In genomic region chr11:62731311-62732021, GRCm38 (mm10) we compare ENCODE assay signal across 9 mouse cellular contexts. TPM values are rescaled to one million over a fixed set of nuclear protein-coding genes. Genes with fewer than 3 reads are reported as not detected.
DNase-seq lines count a peak whose midpoint lies in the region; ATAC-seq and TF ChIP-seq lines count a peak whose summit lies in the region.
"Had no signal": no experiment of that assay in that cellular context is flagged by ENCODE, and none has a peak within 500 bp of the region (broad histone marks: within the 10 kb centered on the region; RNA-seq: fewer than 3 reads in every experiment).

Zfp287 (minus strand) TSS chr11:62731905.

- under 1% methylated on average over 48 of the region's 48 CpGs for WGBS in forebrain, embryonic 10.5 days
- WGBS in heart, embryonic 15.5 days = under 1% methylated on average over 48 of the region's 48 CpGs
- WGBS in liver, embryonic 12.5 days (ENCODE audit: insufficient replicate concordance) = 2% methylated on average over 48 of the region's 48 CpGs
- under 1% methylated on average over 48 of the region's 48 CpGs for WGBS in stomach, embryonic 14.5 days

- H3K4me1 ChIP-seq in bone marrow macrophage, adult 2 months (ENCODE audit: control insufficient read depth, insufficient read depth, low read length) = peaks cover 11% of the 10 kb centered on the region
- H3K4me1 ChIP-seq in forebrain, embryonic 10.5 days = peaks cover 20% of the 10 kb centered on the region
- H3K4me1 ChIP-seq in heart, embryonic 15.5 days (replicated peaks) = peaks cover 7% of the 10 kb centered on the region
- H3K4me1 ChIP-seq in liver, embryonic 12.5 days = peaks cover 11% of the 10 kb centered on the region; the same call in 1 of the 2 replicates
- H3K4me1 ChIP-seq in stomach, embryonic 14.5 days (ENCODE audit: control insufficient read depth, insufficient read depth, low read length) = no peaks in the 10 kb centered on the region

- 0 out of 2 replicates have a peak, but pooled peaks cover 3% of the 10 kb centered on the region for H3K27me3 ChIP-seq in forebrain, embryonic 10.5 days (ENCODE audit: poor library complexity, severe bottlenecking)
- H3K27me3 ChIP-seq in heart, embryonic 15.5 days = no peaks in the 10 kb centered on the region; the same call in 1 of the 2 replicates
- peaks cover 35% of the 10 kb centered on the region for H3K27me3 ChIP-seq in liver, embryonic 12.5 days (replicated peaks)
- H3K27me3 ChIP-seq in stomach, embryonic 14.5 days (ENCODE audit: control insufficient read depth, insufficient read depth, low read length) = no peaks in the 10 kb centered on the region

- TF ChIP-seq POLR2A in bone marrow macrophage, adult 2 months (IDR thresholded peaks at IDR 0.05; ENCODE audit: borderline replicate concordance, low read depth, low read length) = no peak

- peak within 1 kb of the TSS; percentile 64 for H3K9ac ChIP-seq in heart, embryonic 15.5 days
- H3K9ac ChIP-seq in liver, embryonic 12.5 days = peak within 1 kb of the TSS; percentile 27; the same call in 1 of the 2 replicates
- peak within 1 kb of the TSS; percentile 61 for H3K9ac ChIP-seq in stomach, embryonic 14.5 days (replicated peaks; ENCODE audit: low read depth, low read length)

- peak within 1 kb of the TSS; percentile 66 for H3K4me3 ChIP-seq in bone marrow macrophage, adult 2 months (ENCODE audit: insufficient read depth, low read length)
- peak within 1 kb of the TSS; percentile 79 for H3K4me3 ChIP-seq in forebrain, embryonic 10.5 days
- peak within 1 kb of the TSS; percentile 78 for H3K4me3 ChIP-seq in heart, embryonic 15.5 days
- peak within 1 kb of the TSS; percentile 61 for H3K4me3 ChIP-seq in liver, embryonic 12.5 days
- H3K4me3 ChIP-seq in stomach, embryonic 14.5 days (ENCODE audit: low read depth, low read length) = peak within 1 kb of the TSS; percentile 75

- H3K4me2 ChIP-seq in heart, embryonic 15.5 days = peak within 1 kb of the TSS; percentile 88
- peak within 1 kb of the TSS; percentile 77 for H3K4me2 ChIP-seq in liver, embryonic 12.5 days
- peak within 1 kb of the TSS; percentile 77 for H3K4me2 ChIP-seq in stomach, embryonic 14.5 days (replicated peaks; ENCODE audit: low read depth, low read length)

- peak; percentile 83 for DNase-seq in 3T3-L1 (ENCODE audit: low read depth, low spot score)
- DNase-seq in forebrain, embryonic 10.5 days (ENCODE audit: extremely low spot score, low spot score) = peak; percentile 92
- peak; percentile 90 for DNase-seq in kidney, postnatal 14 days
- peak; percentile 60 to 66 for DNase-seq in natural killer cell, adult 2 months (ENCODE audit: low spot score in 2 of 2)

- H3K36me3 ChIP-seq in forebrain, embryonic 10.5 days (replicated peaks) = peaks cover 25% of the 10 kb centered on the region
- peaks cover 9% of the 10 kb centered on the region for H3K36me3 ChIP-seq in heart, embryonic 15.5 days
- H3K36me3 ChIP-seq in liver, embryonic 12.5 days = no peaks in the 10 kb centered on the region
- no peaks in the 10 kb centered on the region; the same call in 1 of the 2 replicates for H3K36me3 ChIP-seq in stomach, embryonic 14.5 days (ENCODE audit: control insufficient read depth, insufficient read depth, low read length)
- H3K36me3 ChIP-seq: G1E had no signal

- no peak for TF ChIP-seq CTCF in bone marrow macrophage, adult 2 months (IDR thresholded peaks at IDR 0.05; ENCODE audit: low read depth, low read length)

- ATAC-seq in heart, embryonic 15.5 days (replicated peaks; ENCODE audit: insufficient number of reproducible peaks, insufficient read depth, low FRiP score, low read depth) = peak; percentile 93
- peak; percentile 40; the same call in 1 of the 2 replicates for ATAC-seq in liver, embryonic 12.5 days
- peak; percentile 93 for ATAC-seq in stomach, embryonic 14.5 days (ENCODE audit: insufficient number of reproducible peaks, insufficient read depth, low FRiP score, low read depth)

- no peaks in the 10 kb centered on the region for H3K9me3 ChIP-seq in forebrain, embryonic 10.5 days
- no peaks in the 10 kb centered on the region for H3K9me3 ChIP-seq in heart, embryonic 15.5 days (replicated peaks)
- no peaks in the 10 kb centered on the region for H3K9me3 ChIP-seq in liver, embryonic 12.5 days (replicated peaks)
- H3K9me3 ChIP-seq in stomach, embryonic 14.5 days (ENCODE audit: control insufficient read depth, low read depth, low read length) = no peaks in the 10 kb centered on the region
- H3K9me3 ChIP-seq: G1E had no signal

- 0 out of 2 replicates have a peak within 1 kb of the TSS, but pooled peaks have one; percentile 1 for H3K27ac ChIP-seq in bone marrow macrophage, adult 2 months (ENCODE audit: insufficient read depth, low read depth, low read length)
- peak within 1 kb of the TSS; percentile 94 for H3K27ac ChIP-seq in forebrain, embryonic 10.5 days
- peak within 1 kb of the TSS; percentile 69 for H3K27ac ChIP-seq in heart, embryonic 15.5 days
- no peak within 1 kb of the TSS for H3K27ac ChIP-seq in liver, embryonic 12.5 days
- H3K27ac ChIP-seq in stomach, embryonic 14.5 days (ENCODE audit: low read length) = peak within 1 kb of the TSS; percentile 79; the same call in 1 of the 2 replicates

RNA-seq across cellular contexts. Expression of gene Zfp287, which starts in this region (rescaled TPM):
- 3.2 and 4.5 TPM in 2 replicates for polyA plus RNA-seq in bone marrow macrophage, adult 2 months (2012; ENCODE audit: insufficient read depth, insufficient read length, missing spikeins)
- 14.7 TPM in 2 replicates for polyA plus RNA-seq in forebrain, embryonic 10.5 days (2016; fragmentation: Nextera tagmentation; extraction: Ambion mirVana)
- polyA plus RNA-seq in heart, embryonic 15.5 days (2015; fragmentation: Nextera tagmentation; extraction: Ambion mirVana) = 4.6 and 5.1 TPM in 2 replicates
- polyA plus RNA-seq in liver, embryonic 12.5 days (2016; fragmentation: Nextera tagmentation; extraction: Ambion mirVana) = 1.2 and 1.6 TPM in 2 replicates
- polyA plus RNA-seq in stomach, embryonic 14.5 days (2014; fragmentation: Nextera tagmentation; extraction: Ambion mirVana) = 10.1 and 10.9 TPM in 2 replicates
- polyA plus RNA-seq: G1E had no signal

Comparison
In these comparisons a context has a peak if more than half of its experiments do, and no peak if none do; other contexts are left out.
1. ATAC-seq: peak in every context shown above with its lines; median percentile 93 in heart, embryonic 15.5 days; 93 in stomach, embryonic 14.5 days; 40 in liver, embryonic 12.5 days.